Mouse (Mus musculus) neural tube, embryonic 11.5 days (tissue): ENCODE measurements around the gene Sept4. TPM values are rescaled to one million over a fixed set of nuclear protein-coding genes. Genes with fewer than 3 reads are reported as not detected.

Experiments
- ATAC-seq: fragments of 200-750 bp; cut with Nextera tagmentation; 2 replicates; pipeline ENCODE4 v1.8.0; 2017; ENCODE audit warnings: moderate number of reproducible peaks, mild to moderate bottlenecking, moderate TSS enrichment, moderate library complexity; ENCODE audit not compliant: insufficient read depth, low FRiP score, low TSS enrichment
- DNase-seq: peaks from one replicate; pipeline ENCODE4 v3.0.0-alpha.2; 2015; ENCODE audit warnings: low spot score
- H3K27ac ChIP-seq: fragments of 300-500 bp; sonication (generic); 2 replicates; pipeline ENCODE4 v1.5.1; 2014; ENCODE audit warnings: low read depth, mild to moderate bottlenecking, low read length
- H3K27me3 ChIP-seq: fragments of 300-500 bp; sonication (generic); 2 replicates; pipeline ENCODE4 v1.6.1; 2014; ENCODE audit warnings: mild to moderate bottlenecking, low read length, mixed read lengths; ENCODE audit not compliant: control insufficient read depth, insufficient read depth
- H3K36me3 ChIP-seq: fragments of 300-500 bp; sonication (generic); 2 replicates; pipeline ENCODE4 v1.6.1; 2014; ENCODE audit warnings: mild to moderate bottlenecking, low read length, moderate library complexity, mixed read lengths; ENCODE audit not compliant: control insufficient read depth, insufficient read depth
- H3K4me1 ChIP-seq: fragments of 300-500 bp; sonication (generic); 2 replicates; pipeline ENCODE4 v1.6.1; 2014; ENCODE audit warnings: low read length, mixed read lengths; ENCODE audit not compliant: control insufficient read depth, insufficient read depth
- H3K4me2 ChIP-seq: fragments of 300-500 bp; sonication (generic); 2 replicates; pipeline ENCODE4 v1.6.1; 2014; ENCODE audit warnings: low read depth, mild to moderate bottlenecking, moderate library complexity
- H3K4me3 ChIP-seq: fragments of 300-500 bp; sonication (generic); 2 replicates; pipeline ENCODE4 v1.5.1; 2014; ENCODE audit warnings: low read depth, low read length
- H3K9ac ChIP-seq: fragments of 300-500 bp; sonication (generic); 2 replicates; pipeline ENCODE4 v1.6.1; 2014; ENCODE audit warnings: mild to moderate bottlenecking, low read length
- H3K9me3 ChIP-seq: fragments of 300-500 bp; sonication (generic); 2 replicates; pipeline ENCODE4 v1.6.1; 2016; ENCODE audit warnings: low read length; ENCODE audit not compliant: control insufficient read depth
- WGBS: fragments of 180-500 bp; shearing (Covaris S2); extraction: QIAGEN DNeasy Blood & Tissue Kit; methylation state at CpG from one replicate; pipeline ENCODE4 v1.1.7; 2014; 5-methylcytosine and 5-hydroxymethylcytosine counted together
- polyA plus RNA-seq: library from polyadenylated mRNA; unstranded; fragments of >200 nt; fragmentation: Nextera tagmentation; extraction: Ambion mirVana; gene quantifications from 2 replicates; pipeline ENCODE4 v1.2.1, GENCODE M21; 2014

Gene Sept4
- polyA plus RNA-seq, 1 experiment from 2014 or later: 8.8 TPM

GRCm38 (mm10) chr11:87542906-87543305, 25.8 kb upstream of the Sept4 start:
- DNase-seq (no peak), ATAC-seq (no peak)
- Histone ChIP-seq H3K9ac (no peak overlapping the region), H3K4me2 (no peak overlapping the region), H3K27ac (no peak overlapping the region), H3K9me3 (no peaks in the 10 kb centered on the region), H3K36me3 (no peaks in the 10 kb centered on the region), H3K27me3 (no peaks in the 10 kb centered on the region), H3K4me1 (no peaks in the 10 kb centered on the region), H3K4me3 (no peak overlapping the region)
- 54% methylated on average over 3 of the region's 3 CpGs for WGBS

- no peaks in the 10 kb centered on the region for H3K4me1 ChIP-seq
Observed at GRCm38 (mm10) chr11:87553342-87553741, 15.4 kb upstream of the Sept4 start.

GRCm38 (mm10) chr11:87554386-87554785, 14.3 kb upstream of the Sept4 start:
- Histone ChIP-seq H3K36me3 (no peaks in the 10 kb centered on the region), H3K4me2 (no peak overlapping the region), H3K27ac (no peak overlapping the region), H3K9ac (no peak overlapping the region), H3K4me1 (no peaks in the 10 kb centered on the region), H3K4me3 (no peak overlapping the region), H3K9me3 (no peaks in the 10 kb centered on the region), H3K27me3 (no peaks in the 10 kb centered on the region)
- 83% methylated on average over 5 of the region's 5 CpGs for WGBS
- DNase-seq (no peak), ATAC-seq (no peak)

More at GRCm38 (mm10) chr11:87553342-87553741, 15.4 kb upstream of the Sept4 start:
- H3K4me3 ChIP-seq: no peak overlapping the region
- H3K27ac ChIP-seq: no peak overlapping the region
- H3K27me3 ChIP-seq: no peaks in the 10 kb centered on the region
- H3K36me3 ChIP-seq: no peaks in the 10 kb centered on the region
- DNase-seq (no peak), ATAC-seq (no peak)
- H3K9ac ChIP-seq: no peak overlapping the region
- H3K9me3 ChIP-seq: no peaks in the 10 kb centered on the region
- WGBS: 74% methylated on average over 4 of the region's 4 CpGs
- no peak overlapping the region for H3K4me2 ChIP-seq

GRCm38 (mm10) chr11:87555106-87555703, 13.5 kb upstream of the Sept4 start:
- Histone ChIP-seq H3K4me3 (no peak overlapping the region), H3K27me3 (no peaks in the 10 kb centered on the region), H3K4me1 (no peaks in the 10 kb centered on the region), H3K27ac (no peak overlapping the region), H3K4me2 (no peak overlapping the region), H3K9me3 (no peaks in the 10 kb centered on the region), H3K36me3 (no peaks in the 10 kb centered on the region), H3K9ac (no peak overlapping the region)
- WGBS: 78% methylated on average over 2 of the region's 2 CpGs
- DNase-seq (no peak), ATAC-seq (no peak)

GRCm38 (mm10) chr11:87561208-87561607, 7.5 kb upstream of the Sept4 start:
- Histone ChIP-seq H3K9me3 (no peaks in the 10 kb centered on the region), H3K36me3 (no peaks in the 10 kb centered on the region), H3K4me1 (no peaks in the 10 kb centered on the region), H3K9ac (no peak overlapping the region), H3K4me3 (no peak overlapping the region), H3K27me3 (no peaks in the 10 kb centered on the region), H3K4me2 (no peak overlapping the region), H3K27ac (no peak overlapping the region)
- DNase-seq: no peak
- WGBS: 81% methylated on average over 6 of the region's 6 CpGs
- no peak for ATAC-seq

GRCm38 (mm10) chr11:87566501-87566900, 2.2 kb upstream of the Sept4 start, which contains the start of gene Gm11492:
Gene Gm11492 (plus strand): TSS chr11:87566653.
- H3K27ac ChIP-seq: no peak within 1 kb of the TSS
- DNase-seq: no peak
- 83% methylated on average over 3 of the region's 3 CpGs for WGBS

GRCm38 (mm10) chr11:87570743-87571142, 2.0 kb downstream of the Sept4 start:
- H3K9me3 ChIP-seq: no peaks in the 10 kb centered on the region
- H3K27me3 ChIP-seq: no peaks in the 10 kb centered on the region
- H3K36me3 ChIP-seq: no peaks in the 10 kb centered on the region
- WGBS: 86% methylated on average over 5 of the region's 5 CpGs
- no peak for DNase-seq
- H3K4me1 ChIP-seq: no peaks in the 10 kb centered on the region
- no peak overlapping the region for H3K9ac ChIP-seq
- no peak overlapping the region for H3K4me2 ChIP-seq
- no peak overlapping the region for H3K27ac ChIP-seq
- no peak for ATAC-seq
- H3K4me3 ChIP-seq: no peak overlapping the region

More at GRCm38 (mm10) chr11:87566501-87566900, 2.2 kb upstream of the Sept4 start, which contains the start of gene Gm11492:
- H3K4me3 ChIP-seq: no peak within 1 kb of the TSS
- no peaks in the 10 kb centered on the region for H3K9me3 ChIP-seq
- no peak within 1 kb of the TSS for H3K4me2 ChIP-seq
- H3K9ac ChIP-seq: no peak within 1 kb of the TSS
- no peaks in the 10 kb centered on the region for H3K36me3 ChIP-seq
- no peaks in the 10 kb centered on the region for H3K4me1 ChIP-seq
- ATAC-seq: no peak
- H3K27me3 ChIP-seq: no peaks in the 10 kb centered on the region

- H3K4me3 ChIP-seq: no peak overlapping the region
- H3K9ac ChIP-seq: no peak overlapping the region
- no peak overlapping the region for H3K4me2 ChIP-seq
- ATAC-seq: no peak
- H3K9me3 ChIP-seq: no peaks in the 10 kb centered on the region
- H3K27me3 ChIP-seq: no peaks in the 10 kb centered on the region
- no peaks in the 10 kb centered on the region for H3K36me3 ChIP-seq
- H3K4me1 ChIP-seq: no peaks in the 10 kb centered on the region
- DNase-seq: no peak
- WGBS: 87% methylated on average over 1 of the region's 1 CpGs
- no peak overlapping the region for H3K27ac ChIP-seq
Observed at GRCm38 (mm10) chr11:87571361-87571950, 2.8 kb downstream of the Sept4 start.

GRCm38 (mm10) chr11:87573751-87574150, 5.0 kb downstream of the Sept4 start:
- peaks cover 4% of the 10 kb centered on the region for H3K4me1 ChIP-seq
- H3K9me3 ChIP-seq: no peaks in the 10 kb centered on the region
- no peak for ATAC-seq
- DNase-seq: no peak
- no peak overlapping the region for H3K4me3 ChIP-seq
- WGBS: 79% methylated on average over 7 of the region's 7 CpGs
- no peak overlapping the region for H3K27ac ChIP-seq
- H3K27me3 ChIP-seq: no peaks in the 10 kb centered on the region
- H3K36me3 ChIP-seq: no peaks in the 10 kb centered on the region
- H3K9ac ChIP-seq: no peak overlapping the region
- no peak overlapping the region for H3K4me2 ChIP-seq
